Mouse (Mus musculus) activated CD4-positive, CD25-positive, alpha-beta regulatory T cell (primary cell): ENCODE results near the gene Sez6l2. TPM values are rescaled to one million over a fixed set of nuclear protein-coding genes. Genes with fewer than 3 reads are reported as not detected.

ENCODE experiments used
- polyA plus RNA-seq, 2 experiments: library from polyadenylated mRNA; unstranded; fragments of 100-300 nt; shearing (Covaris generic); gene quantifications; one replicate each; pipeline ENCODE4 v1.2.1; 2017

Gene Sez6l2
- polyA plus RNA-seq = under 1 TPM; 0.34 to 0.62 TPM

GRCm38 (mm10) chr7:126949793-126950646 lies at the start of gene Sez6l2:
Gene Sez6l2 (plus strand): TSS chr7:126950563.

GRCm38 (mm10) chr7:126922624-126923060 lies 27.7 kb upstream of the Sez6l2 start, which contains the start of gene Tmem219:
Gene Tmem219 (minus strand): TSS chr7:126922917.

GRCm38 (mm10) chr7:126928384-126929037 lies 21.9 kb upstream of the Sez6l2 start, which contains the start of gene Kctd13:
Gene Kctd13 (plus strand): TSS chr7:126928879.

GRCm38 (mm10) chr7:126949403-126949792 lies 965 bp upstream of the Sez6l2 start, which contains the start of gene Asphd1:
Gene Asphd1 (minus strand): TSS chr7:126949582.

DNA sequence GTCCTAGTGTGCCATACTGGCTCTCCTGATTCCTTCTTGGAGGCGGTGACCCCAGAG lies 25.4 kb downstream of the Sez6l2 start, which contains the start of gene Cdipt:
TSS of gene Cdipt (plus strand) at position 22 of the 57 bp plus-strand sequence.

DNA sequence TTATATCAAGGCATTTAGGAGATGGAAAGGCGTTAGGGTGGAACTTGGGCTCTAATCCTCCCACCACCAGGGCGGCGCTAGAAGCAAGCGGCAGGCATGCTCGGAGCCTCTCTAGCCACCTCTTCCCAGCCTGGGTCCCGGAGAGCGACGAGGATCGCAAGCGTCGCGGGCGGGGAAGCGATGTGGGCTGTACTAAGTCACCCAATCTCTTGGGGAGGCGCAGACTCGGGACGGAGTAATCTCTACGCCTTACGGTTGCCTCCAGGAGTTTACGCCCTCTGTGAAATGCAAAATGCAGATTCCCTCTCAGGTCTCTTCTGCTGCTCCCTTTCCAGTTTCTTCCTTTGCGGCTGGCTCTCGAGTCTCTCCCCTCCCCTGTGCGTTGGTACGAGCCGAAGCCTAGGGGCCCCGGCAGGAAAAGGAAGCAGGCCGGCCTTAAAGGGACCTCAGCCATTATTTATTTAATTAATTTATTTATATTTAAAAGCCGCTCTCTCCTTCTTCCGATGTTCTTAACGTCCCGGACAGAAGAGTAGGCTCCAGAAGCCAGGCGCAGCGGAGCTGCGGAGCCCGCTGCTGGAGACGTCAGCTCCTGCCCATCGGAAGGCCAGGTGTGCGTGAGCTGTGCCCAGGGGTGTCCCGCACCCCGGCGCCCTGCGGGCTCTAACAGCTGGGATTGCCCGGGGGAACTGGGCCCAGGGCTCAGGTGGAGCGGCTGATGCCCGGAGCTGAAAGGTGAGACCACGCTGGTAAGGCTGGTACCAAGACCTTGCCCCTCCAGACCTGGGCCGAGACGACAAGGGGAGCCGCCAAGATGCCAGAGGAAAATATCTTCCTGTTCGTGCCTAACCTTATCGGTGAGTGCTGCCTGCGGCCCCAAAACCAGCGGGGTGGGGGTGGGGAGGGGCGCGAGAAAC lies 25.8 kb downstream of the Sez6l2 start, which contains the start of gene Cdiptos:
TSS of gene Cdiptos (minus strand) at position 149 of the 917 bp plus-strand sequence.

DNA sequence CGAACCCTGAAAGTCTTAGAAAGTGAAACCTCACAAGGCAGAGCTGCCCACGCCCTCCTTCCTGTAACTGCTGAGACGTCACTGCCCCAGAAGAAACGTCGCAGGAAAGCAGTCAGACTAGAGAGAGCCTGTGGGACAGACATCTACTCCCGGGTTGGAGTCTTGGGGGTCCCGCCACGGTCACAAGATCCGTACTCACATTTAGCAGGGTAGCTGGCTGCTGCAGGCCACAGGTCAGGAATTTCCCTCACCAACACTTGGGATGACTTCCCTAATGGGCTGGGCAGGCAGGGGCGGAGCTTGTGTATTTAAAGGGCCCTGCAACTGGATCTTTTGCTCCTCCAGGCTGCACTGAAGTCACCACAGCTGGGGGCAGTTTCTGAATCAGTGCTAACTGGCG lies 64.0 kb downstream of the Sez6l2 start, which contains the start of gene Mvp:
TSS of gene Mvp (minus strand) at position 302 of the 400 bp plus-strand sequence.

GRCm38 (mm10) chr7:127016481-127016485 lies 65.9 kb downstream of the Sez6l2 start, which contains the start of gene Pagr1b:
Gene Pagr1b (minus strand): TSS chr7:127016484.

DNA sequence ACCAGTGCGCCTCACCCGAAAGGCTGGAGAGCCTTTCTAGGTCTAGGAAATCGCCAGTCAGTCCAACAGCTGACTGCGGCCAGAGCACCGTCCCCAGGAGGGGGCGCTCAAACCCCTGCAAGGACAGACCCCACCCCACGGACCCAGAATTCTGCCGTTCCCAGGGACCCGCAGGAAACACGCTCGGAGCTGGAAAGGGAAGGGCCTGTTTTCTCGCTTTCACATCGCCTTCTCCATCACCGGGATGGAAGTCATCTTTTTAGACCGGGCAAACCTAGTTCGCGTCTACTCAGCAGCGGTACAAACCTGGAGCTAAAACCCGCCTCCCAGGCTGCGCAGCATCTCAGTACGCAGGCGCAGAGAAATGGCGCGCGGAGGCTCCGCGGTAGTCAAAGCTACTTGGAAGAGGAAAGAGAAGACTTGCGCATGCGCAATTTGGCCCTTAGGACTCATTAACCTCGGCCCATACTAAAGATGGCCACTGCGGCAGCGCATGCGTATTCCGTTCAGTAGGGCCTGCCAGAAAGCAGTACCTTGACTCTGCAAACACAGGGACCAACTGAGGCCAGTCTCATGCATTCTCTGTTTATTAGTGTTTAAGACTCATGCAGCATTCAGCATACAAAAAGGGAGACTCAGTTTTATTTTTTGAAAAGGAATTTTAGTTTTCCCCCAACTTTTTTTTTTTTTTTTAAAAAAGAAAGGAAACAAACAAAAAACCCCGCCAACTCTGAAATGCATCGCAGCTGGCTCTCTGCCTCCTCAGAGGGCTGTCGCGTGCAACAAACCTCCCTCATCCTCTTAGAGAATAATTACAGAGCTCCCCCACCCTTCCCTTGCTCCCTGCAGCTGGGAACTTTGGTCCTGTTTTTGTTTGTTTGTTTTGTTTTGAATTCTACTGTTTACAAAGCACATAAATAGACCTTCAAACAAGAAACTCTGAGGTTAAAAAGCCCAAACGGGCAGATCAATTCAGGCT lies 66.9 kb downstream of the Sez6l2 start, which contains the start of gene Pagr1a:
TSS of gene Pagr1a (minus strand) at position 382 of the 979 bp plus-strand sequence.

Other genes with a start within 250 kb of the Sez6l2 start
- 1,000 to 10,000 TPM; 3,096 to 3,488 TPM for gene Coro1a, start 242.8 kb upstream of the Sez6l2 start, polyA plus RNA-seq
- 10 to 100 TPM; 30.7 to 33.6 TPM for gene Mapk3, start 191.0 kb upstream of the Sez6l2 start, polyA plus RNA-seq
- gene Gdpd3, start 184.2 kb upstream of the Sez6l2 start, polyA plus RNA-seq = 1 to 10 TPM in 1 of 2 experiments, under 1 TPM in 1; 0.94 to 3.4 TPM
- 100 to 1,000 TPM; 529 to 591 TPM for gene Ypel3, start 173.6 kb upstream of the Sez6l2 start, polyA plus RNA-seq
- gene Tbx6, start 169.1 kb upstream of the Sez6l2 start, polyA plus RNA-seq = 1 to 10 TPM; 1.9 to 4.1 TPM
- gene Ppp4c, start 158.1 kb upstream of the Sez6l2 start, polyA plus RNA-seq = 100 to 1,000 TPM; 387 to 443 TPM
- not detected for gene Fam57b, start 152.9 kb upstream of the Sez6l2 start, polyA plus RNA-seq
- not detected for gene 4930451I11Rik, start 118.9 kb upstream of the Sez6l2 start, polyA plus RNA-seq
- gene Doc2a, start 103.1 kb upstream of the Sez6l2 start, polyA plus RNA-seq = not detected
- 10 to 100 TPM; 10.5 to 16.6 TPM for gene Hirip3, start 88.6 kb upstream of the Sez6l2 start, polyA plus RNA-seq
- gene Ino80e, start 88.2 kb upstream of the Sez6l2 start, polyA plus RNA-seq = 10 to 100 TPM; 83.5 to 86.5 TPM
- 10 to 100 TPM; 37.1 to 39.0 TPM for gene Taok2, start 65.9 kb upstream of the Sez6l2 start, polyA plus RNA-seq
- gene Tmem219, start 27.6 kb upstream of the Sez6l2 start, polyA plus RNA-seq = 10 to 100 TPM; 42.2 to 49.8 TPM
- gene Kctd13, start 21.7 kb upstream of the Sez6l2 start, polyA plus RNA-seq = 10 to 100 TPM; 32.0 to 38.0 TPM
- under 1 TPM in 1 of 2 experiments, not detected in 1; 0.21 TPM for gene Asphd1, start 981 bp upstream of the Sez6l2 start, polyA plus RNA-seq
- 100 to 1,000 TPM; 176 to 321 TPM for gene Cdipt, start 25.4 kb downstream of the Sez6l2 start, polyA plus RNA-seq
- gene Cdiptos, start 25.5 kb downstream of the Sez6l2 start, polyA plus RNA-seq = 1 to 10 TPM in 1 of 2 experiments, under 1 TPM in 1; 0.64 to 2.0 TPM
- gene Mvp, start 64.1 kb downstream of the Sez6l2 start, polyA plus RNA-seq = 10 to 100 TPM; 19.5 to 57.5 TPM
- gene Pagr1b, start 65.9 kb downstream of the Sez6l2 start, polyA plus RNA-seq = 1 to 10 TPM in 1 of 2 experiments, under 1 TPM in 1; 0.54 to 1.7 TPM
- gene Pagr1a, start 66.8 kb downstream of the Sez6l2 start, polyA plus RNA-seq = 100 to 1,000 TPM in 1 of 2 experiments, 10 to 100 TPM in 1; 99.8 to 119 TPM
- 10 to 100 TPM; 31.2 to 33.4 TPM for gene Gm42742, start 70.5 kb downstream of the Sez6l2 start, polyA plus RNA-seq
- gene Prrt2, start 70.6 kb downstream of the Sez6l2 start, polyA plus RNA-seq = 1 to 10 TPM; 6.4 to 8.6 TPM
- gene Maz, start 76.5 kb downstream of the Sez6l2 start, polyA plus RNA-seq = 100 to 1,000 TPM; 117 to 145 TPM
- 10 to 100 TPM; 20.0 to 37.5 TPM for gene Kif22, start 91.9 kb downstream of the Sez6l2 start, polyA plus RNA-seq
- not detected for gene Zg16, start 136.8 kb downstream of the Sez6l2 start, polyA plus RNA-seq
- gene AI467606, start 140.8 kb downstream of the Sez6l2 start, polyA plus RNA-seq = 100 to 1,000 TPM; 267 to 384 TPM
- gene Qprt, start 171.7 kb downstream of the Sez6l2 start, polyA plus RNA-seq = 10 to 100 TPM; 18.6 to 21.0 TPM
- 100 to 1,000 TPM in 1 of 2 experiments, 10 to 100 TPM in 1; 86.6 to 120 TPM for gene Spn, start 187.3 kb downstream of the Sez6l2 start, polyA plus RNA-seq
- 10 to 100 TPM; 61.9 to 72.7 TPM for gene Cd2bp2, start 245.5 kb downstream of the Sez6l2 start, polyA plus RNA-seq